Mouse (Mus musculus) bone marrow macrophage, adult 2 months (primary cell): ENCODE results near the gene Hoxd8. TPM values are rescaled to one million over a fixed set of nuclear protein-coding genes. Genes with fewer than 3 reads are reported as not detected.

Experiments used
- H3K27ac ChIP-seq: 2 replicates; pipeline ENCODE4 v1.5.1; 2012; ENCODE audit warnings: low read depth, low read length; ENCODE audit not compliant: insufficient read depth
- H3K4me1 ChIP-seq: 2 replicates; pipeline ENCODE4 v1.6.1; 2012; ENCODE audit warnings: low read length; ENCODE audit not compliant: control insufficient read depth, insufficient read depth
- H3K4me3 ChIP-seq: 2 replicates; pipeline ENCODE4 v1.5.1; 2012; ENCODE audit warnings: mild to moderate bottlenecking, low read length, moderate library complexity; ENCODE audit not compliant: insufficient read depth
- CTCF ChIP-seq: IDR thresholded peaks from 2 replicates; pipeline ENCODE4 v1.5.1; 2012; ENCODE audit warnings: low read depth, mild to moderate bottlenecking, low read length, moderate library complexity
- POLR2A ChIP-seq: IDR thresholded peaks from 2 replicates; pipeline ENCODE4 v1.6.1; 2012; ENCODE audit warnings: mild to moderate bottlenecking, low read depth, low read length, borderline replicate concordance
- polyA plus RNA-seq: library from polyadenylated mRNA; stranded (reverse); fragments of >200 nt; gene quantifications from 2 replicates; pipeline ENCODE4 v1.2.4, GENCODE M21; 2012; ENCODE audit not compliant: missing spikeins, insufficient read depth, insufficient read length

The Hoxd8 gene
- polyA plus RNA-seq, 1 experiment, result not detected

DNA sequence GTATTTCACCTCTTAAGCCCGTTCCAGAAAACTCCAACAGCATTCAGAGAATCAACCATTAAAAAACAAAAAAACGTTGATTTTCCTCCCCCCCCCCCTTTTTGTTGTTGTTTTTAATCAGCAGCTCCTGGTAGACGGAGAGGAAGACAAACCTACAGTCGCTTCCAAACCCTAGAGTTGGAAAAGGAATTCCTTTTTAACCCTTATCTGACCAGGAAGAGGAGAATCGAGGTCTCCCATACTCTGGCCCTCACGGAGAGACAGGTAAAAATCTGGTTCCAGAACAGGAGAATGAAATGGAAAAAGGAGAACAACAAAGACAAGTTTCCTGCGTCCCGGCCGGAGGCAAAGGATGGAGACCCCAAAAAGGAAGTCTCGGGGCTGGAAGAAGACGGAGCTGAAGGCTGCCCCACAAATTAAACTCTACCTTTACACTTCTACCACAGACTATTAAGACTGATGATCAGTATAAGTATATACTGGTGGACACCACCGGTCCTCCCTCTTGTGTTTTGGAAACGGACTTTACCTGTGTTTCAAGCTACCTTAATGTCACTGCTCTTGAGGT, 2.1 kb downstream of the Hoxd8 start:
- no peak overlapping the region for H3K27ac ChIP-seq

DNA sequence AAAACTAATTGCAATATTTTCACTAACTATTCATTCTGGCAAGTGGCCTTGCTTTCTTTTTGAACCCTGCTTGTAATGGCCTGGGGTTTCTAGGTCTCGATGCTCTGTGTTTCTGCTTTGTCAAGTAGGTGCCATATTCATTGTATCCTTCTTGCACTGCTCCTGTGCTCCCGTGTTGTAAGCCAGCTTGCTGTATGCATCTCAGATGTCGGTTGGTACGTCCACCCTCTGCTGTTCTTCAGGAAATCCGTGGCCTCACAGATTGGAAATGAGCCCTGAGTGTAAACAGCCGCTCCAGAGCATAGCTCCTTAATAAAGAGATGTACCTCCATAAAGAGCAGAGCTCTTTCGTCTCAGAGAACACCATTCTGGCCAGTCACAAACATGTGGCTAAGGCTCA, 3.2 kb downstream of the Hoxd8 start:
- TF ChIP-seq CTCF (no peak), POLR2A (no peak)
- Histone ChIP-seq H3K27ac (no peak overlapping the region), H3K4me1 (no peaks in the 10 kb centered on the region), H3K4me3 (no peak overlapping the region)

More for the DNA sequence above, 2.1 kb downstream of the Hoxd8 start:
- no peak for TF ChIP-seq CTCF
- TF ChIP-seq POLR2A, result no peak
- H3K4me3 ChIP-seq, result no peak overlapping the region
- no peaks in the 10 kb centered on the region for H3K4me1 ChIP-seq

DNA sequence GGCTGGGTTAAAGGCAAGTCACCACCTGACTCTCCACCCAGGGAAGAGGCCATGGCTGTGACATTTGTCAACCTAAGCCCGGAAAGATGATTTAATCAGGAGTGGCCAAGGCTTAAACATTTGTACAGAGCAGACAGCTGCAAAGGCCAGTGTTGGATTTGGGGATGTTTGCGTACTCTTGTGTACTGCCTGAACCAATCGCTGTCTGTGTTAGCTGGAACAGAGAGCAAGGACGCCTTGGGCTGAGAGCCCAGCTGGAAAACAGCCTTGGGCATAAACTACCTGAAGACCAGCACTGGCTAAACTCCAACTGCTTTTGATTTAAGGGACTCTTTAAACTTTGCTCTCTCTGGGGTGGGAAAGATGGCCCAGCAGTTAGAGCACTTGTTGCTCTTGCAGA, 4.3 kb downstream of the Hoxd8 start:
- H3K4me3 ChIP-seq, result no peak overlapping the region
- H3K4me1 ChIP-seq, result no peaks in the 10 kb centered on the region
- TF ChIP-seq CTCF (no peak), POLR2A (no peak)
- H3K27ac ChIP-seq, result no peak overlapping the region

GRCm38 (mm10) chr2:74709465-74710419, 5.3 kb downstream of the Hoxd8 start:
- H3K4me1 ChIP-seq, result no peaks in the 10 kb centered on the region
- no peak overlapping the region for H3K4me3 ChIP-seq
- TF ChIP-seq POLR2A, result no peak
- TF ChIP-seq CTCF, result no peak
- H3K27ac ChIP-seq, result no peak overlapping the region

- H3K4me1 ChIP-seq, result no peaks in the 10 kb centered on the region
- no peak overlapping the region for H3K27ac ChIP-seq
- no peak overlapping the region for H3K4me3 ChIP-seq
- TF ChIP-seq POLR2A, result no peak
- TF ChIP-seq CTCF, result no peak
Measured at GRCm38 (mm10) chr2:74710929-74711543, 6.6 kb downstream of the Hoxd8 start.

DNA sequence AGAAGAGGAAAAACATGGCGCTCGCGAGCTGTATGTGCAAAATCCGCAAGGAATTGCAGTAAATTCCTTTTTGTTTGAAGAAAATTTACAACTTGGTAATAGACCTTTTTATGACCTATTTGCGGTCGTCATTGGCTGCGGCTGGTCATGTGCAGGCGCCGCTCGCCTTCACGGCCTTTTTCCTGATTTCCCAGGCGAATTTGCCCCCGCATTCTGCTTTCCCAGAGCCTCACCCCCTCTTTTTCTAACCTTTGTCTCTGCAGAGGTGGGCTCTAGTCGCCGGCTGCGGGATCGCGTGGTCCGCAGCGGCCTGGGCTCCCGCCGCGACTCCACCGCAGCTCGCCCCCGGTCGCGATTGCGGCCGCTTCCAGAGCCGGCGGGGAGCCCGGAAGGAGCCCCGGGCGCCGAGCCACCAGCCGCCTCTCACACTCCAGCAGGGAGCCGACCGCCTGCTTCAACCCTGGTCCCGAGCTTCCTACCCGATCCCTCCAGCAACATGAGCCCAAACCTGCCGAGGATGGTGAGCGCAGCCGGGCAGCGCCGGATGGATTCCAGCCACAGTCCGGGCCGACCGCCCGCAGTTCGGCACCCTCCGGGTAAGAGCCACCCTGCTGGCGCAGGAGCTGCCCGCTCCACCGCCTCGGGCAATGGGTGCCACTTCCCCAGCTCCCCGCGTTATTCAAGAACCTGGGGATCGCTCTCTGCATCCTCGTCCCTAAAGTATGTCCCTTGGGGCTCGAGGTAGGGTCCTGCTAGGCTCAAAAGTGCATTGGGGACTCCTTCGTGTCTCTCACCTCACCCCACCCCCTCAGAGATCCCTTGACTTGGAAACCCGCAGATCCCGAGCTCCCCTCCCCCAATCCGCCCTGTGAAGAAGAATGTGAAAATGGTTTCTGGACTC, 7.6 kb downstream of the Hoxd8 start, which contains the start of the genes Hoxd3 and Hoxd4:
Gene Hoxd3 (plus strand): TSS at position 207 of the 901 bp plus-strand sequence.
Gene Hoxd4 (plus strand): TSS at position 209 of the 901 bp plus-strand sequence.
- TF ChIP-seq POLR2A, result no peak
- no peak for TF ChIP-seq CTCF
- Histone ChIP-seq H3K4me3 (peak within 1 kb of the TSS; percentile 37), H3K27ac (no peak within 1 kb of the TSS), H3K4me1 (no peaks in the 10 kb centered on the region)

GRCm38 (mm10) chr2:74713239-74714150, 9.1 kb downstream of the Hoxd8 start:
- Histone ChIP-seq H3K27ac (no peak overlapping the region), H3K4me3 (no peak overlapping the region), H3K4me1 (no peaks in the 10 kb centered on the region)
- TF ChIP-seq POLR2A (no peak), CTCF (no peak)

GRCm38 (mm10) chr2:74714156-74714789, 9.9 kb downstream of the Hoxd8 start:
- Histone ChIP-seq H3K4me1 (no peaks in the 10 kb centered on the region), H3K27ac (no peak overlapping the region), H3K4me3 (no peak overlapping the region)
- no peak for TF ChIP-seq POLR2A
- no peak for TF ChIP-seq CTCF
